Mouse (Mus musculus): Measurements from ENCODE around the gene Atxn2.
"Not testable (repeated sequence)": the region's sequence is repeated elsewhere in the genome, so short reads cannot be mapped to it uniquely, and the experiment has no call there.

The Atxn2 gene

DNA sequence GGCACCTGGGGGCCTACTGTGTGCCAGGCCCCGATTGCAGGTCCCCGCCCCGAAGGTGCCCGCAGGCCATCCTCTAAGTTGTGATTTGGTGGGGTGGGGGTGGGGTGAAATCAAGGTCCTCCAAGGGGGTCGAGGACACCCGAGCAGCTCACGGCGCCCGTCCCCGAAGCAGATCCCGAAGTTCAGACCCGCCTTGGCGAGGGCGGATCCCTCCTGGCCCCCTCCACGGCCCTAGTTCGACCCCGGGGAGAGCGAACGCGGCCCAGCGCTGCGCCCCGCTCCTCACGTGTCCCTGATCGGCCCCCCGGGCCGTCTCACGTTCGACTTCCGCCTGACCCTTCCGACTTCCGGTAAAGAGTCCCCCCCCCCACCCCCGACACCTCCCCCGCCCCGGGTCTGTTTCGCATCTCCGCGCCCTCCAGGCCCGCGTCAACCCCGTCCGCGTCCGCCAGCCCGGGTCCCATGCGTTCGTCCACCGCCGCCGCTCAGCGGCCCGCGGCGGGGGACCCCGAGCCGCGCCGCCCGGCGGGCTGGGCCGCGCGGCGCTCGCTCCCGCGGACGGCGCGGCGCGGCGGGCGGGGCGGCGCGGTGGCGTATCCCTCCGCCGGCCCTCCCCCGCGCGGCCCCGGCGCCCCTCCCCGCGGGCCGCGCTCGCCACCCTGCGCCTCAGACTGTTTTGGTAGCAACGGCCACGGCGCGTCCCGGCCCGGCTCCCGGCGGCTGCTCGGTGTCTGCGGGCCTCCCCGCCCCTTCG, at the start of gene Atxn2:
Gene Atxn2 (plus strand): TSS at position 164 of the 754 bp plus-strand sequence.
- in situ Hi-C loops (cut with MboI, MseI), result no loop called here

DNA sequence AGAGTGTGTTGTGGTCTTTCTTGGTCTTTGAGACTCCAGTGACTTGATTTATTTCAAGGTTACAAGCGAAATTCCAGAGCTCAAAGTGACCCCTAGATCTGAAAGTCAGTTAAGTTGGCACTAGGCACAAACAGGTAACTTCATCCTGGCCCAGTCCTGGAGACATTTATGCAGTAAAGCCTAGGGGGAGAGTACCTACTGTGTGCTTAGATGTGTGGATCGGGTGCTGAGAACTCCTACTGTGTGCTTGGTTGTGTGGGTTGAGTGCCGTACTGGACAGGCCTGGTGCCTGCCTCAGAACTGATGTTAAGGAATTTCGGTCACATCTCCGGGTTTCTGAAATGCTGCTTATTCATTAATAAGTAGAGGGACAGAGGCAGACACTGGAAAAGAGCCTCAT, 49.6 kb upstream of the Atxn2 start:
- in situ Hi-C loops (cut with MboI, MseI), result no loop called here

GRCm38 (mm10) chr5:121663456-121663855, 47.7 kb upstream of the Atxn2 start:
- in situ Hi-C loops (cut with MboI, MseI), result no loop called here

GRCm38 (mm10) chr5:121664078-121664477, 47.1 kb upstream of the Atxn2 start:
- in situ Hi-C loops (cut with MboI, MseI), result no loop called here

- in situ Hi-C loops (cut with MboI, MseI), result no loop called here
These were observed 46.2 kb upstream of the Atxn2 start for GRCm38 (mm10) chr5:121664971-121665370.

GRCm38 (mm10) chr5:121667067-121667466, 44.1 kb upstream of the Atxn2 start:
- in situ Hi-C loops (cut with MboI, MseI), result no loop called here

- in situ Hi-C loops (cut with MboI, MseI), result no loop called here
These were observed 42.7 kb upstream of the Atxn2 start for GRCm38 (mm10) chr5:121668411-121668810.

- in situ Hi-C loops (cut with MboI, MseI), result no loop called here
These were observed 40.7 kb upstream of the Atxn2 start for GRCm38 (mm10) chr5:121670412-121670811.

GRCm38 (mm10) chr5:121682250-121682649, 28.9 kb upstream of the Atxn2 start:
- in situ Hi-C loops (cut with MboI, MseI), result no loop called here

DNA sequence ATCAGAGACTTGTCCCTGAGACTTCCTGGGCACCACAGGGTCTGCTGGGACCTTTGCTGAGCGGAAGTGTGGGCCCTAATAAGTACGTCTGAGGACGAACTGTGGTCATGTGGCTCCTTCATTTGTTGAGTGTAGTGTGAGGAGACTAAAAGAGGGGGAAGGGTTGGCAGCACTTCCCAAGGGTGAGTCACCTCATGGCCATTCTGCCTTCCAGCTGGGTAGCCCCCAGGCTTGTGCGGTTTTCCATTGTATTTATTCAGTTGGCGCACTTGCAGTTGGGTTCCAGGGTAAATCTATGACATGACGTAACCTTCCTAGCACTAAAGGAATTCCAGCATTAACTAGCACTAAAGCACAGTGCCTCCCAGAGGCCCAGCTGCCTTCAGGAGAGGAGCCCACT, 25.6 kb upstream of the Atxn2 start:
- in situ Hi-C loops (cut with MboI, MseI), result no loop called here

DNA sequence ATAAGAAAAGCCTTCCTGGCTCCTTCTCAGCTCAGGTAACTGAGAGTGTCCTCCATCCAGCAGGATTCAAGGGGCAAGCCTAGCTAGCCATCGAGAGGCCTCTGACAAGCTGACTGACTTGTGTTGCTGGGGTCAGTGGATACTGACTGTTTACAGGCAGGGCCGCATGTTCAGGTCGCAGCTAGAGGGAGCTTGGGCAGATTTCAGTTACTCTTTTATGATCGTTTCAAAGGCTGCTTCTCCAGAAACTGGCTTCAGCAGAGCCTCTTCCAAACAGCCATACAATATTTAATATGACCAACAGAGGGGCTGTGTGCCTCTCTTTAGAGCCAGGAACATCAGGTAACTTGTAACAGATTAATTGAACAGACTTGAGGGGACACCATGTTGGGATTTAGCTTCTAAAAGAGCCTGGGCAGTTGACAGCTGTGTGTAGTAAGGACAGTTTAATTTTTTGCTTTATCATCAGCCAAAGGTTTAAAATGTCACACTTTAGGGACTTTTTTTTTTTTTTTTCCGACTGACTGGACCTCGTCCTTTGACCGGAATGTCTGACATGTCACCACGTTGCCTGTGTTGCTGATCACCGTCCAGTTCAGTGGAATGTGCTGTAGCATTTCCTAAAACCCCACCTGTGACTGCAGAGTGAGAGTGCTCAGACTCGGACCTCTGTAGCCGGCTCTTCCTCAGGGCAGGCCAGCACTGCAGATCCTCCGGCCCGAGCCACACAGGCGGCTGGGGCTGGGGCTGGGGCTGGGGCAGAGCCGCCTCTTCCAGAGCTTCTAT, 24.8 kb upstream of the Atxn2 start:
- in situ Hi-C loops (cut with MboI, MseI), result no loop called here

GRCm38 (mm10) chr5:121690482-121691211, 20.5 kb upstream of the Atxn2 start:
- in situ Hi-C loops (cut with MboI, MseI), result no loop called here

GRCm38 (mm10) chr5:121691436-121691835, 19.7 kb upstream of the Atxn2 start:
- in situ Hi-C loops (cut with MboI, MseI), result not testable (repeated sequence)

DNA sequence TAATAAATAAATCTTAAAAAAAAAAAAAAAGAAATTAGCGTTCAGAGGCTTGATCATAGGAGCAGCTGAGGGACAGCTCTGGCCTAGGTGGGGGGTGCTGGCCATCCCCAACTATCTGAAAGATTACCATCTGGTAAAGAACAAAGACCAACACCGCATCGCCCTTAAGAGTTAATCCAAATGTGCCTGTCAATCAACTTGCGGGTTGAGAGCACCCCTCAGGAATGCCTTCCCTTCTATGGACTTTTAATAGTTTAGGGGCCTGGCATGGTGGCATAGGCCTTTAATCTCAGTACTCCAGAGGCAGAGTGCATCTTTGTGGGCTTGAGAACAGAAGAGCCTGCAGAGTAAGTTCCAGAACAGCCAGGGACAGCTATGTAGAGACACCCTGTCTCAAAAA, 18.2 kb upstream of the Atxn2 start:
- in situ Hi-C loops (cut with MboI, MseI), result no loop called here

- in situ Hi-C loops (cut with MboI, MseI), result no loop called here
These were observed 14.4 kb upstream of the Atxn2 start for GRCm38 (mm10) chr5:121696761-121697160.

DNA sequence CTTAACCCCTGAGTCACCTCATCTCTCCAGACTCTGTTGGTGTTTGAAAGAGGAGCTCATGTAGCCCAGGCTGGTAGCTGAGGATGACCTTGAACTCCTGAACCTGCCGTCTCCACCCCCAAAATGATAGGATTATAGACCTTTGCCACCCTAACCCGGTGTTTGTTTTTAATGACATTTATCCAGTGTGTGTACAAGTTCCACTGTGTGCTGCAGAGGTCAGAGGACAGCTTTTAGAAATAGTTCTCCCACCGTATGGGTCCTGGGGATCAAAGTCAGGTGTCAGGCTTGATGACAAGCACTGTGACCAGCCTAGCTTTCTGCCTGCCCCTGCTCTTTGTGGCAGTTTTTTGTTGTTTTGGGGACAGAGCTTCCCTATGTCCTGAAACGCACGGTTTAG, 11.2 kb upstream of the Atxn2 start:
- in situ Hi-C loops (cut with MboI, MseI), result no loop called here

GRCm38 (mm10) chr5:121700496-121700895, 10.6 kb upstream of the Atxn2 start:
- in situ Hi-C loops (cut with MboI, MseI), result no loop called here

DNA sequence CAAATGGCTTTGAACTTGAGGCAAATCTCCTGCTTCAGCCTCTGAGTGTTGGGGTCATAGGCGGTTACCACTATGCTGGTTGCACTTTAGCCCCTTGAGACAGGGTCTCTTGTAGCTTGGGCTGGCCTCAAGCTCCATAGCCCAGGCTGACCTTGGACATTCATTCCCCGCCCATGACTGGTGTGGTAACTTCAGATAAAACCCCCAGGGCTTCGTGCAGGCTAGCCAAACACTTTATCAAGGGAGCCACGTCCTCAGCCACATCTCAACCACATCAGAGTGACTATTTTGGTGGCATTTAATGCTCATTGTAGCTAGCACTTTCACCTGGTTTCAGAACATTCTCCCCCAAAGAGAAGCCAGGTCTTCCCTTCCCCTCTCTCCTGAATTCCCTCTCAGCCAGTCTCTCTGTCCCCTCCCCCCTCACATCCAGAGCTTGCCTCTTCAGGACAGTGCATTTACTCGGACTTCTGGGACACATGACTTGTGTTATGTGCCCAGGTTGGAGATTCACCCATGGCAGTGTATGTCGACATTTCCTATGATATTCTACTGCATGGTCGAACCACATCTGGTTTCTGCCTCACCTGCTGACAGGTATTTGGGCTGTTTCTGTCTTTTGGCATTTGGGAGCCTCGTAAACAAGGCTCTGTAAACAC, 9.9 kb upstream of the Atxn2 start:
- in situ Hi-C loops (cut with MboI, MseI), result no loop called here

DNA sequence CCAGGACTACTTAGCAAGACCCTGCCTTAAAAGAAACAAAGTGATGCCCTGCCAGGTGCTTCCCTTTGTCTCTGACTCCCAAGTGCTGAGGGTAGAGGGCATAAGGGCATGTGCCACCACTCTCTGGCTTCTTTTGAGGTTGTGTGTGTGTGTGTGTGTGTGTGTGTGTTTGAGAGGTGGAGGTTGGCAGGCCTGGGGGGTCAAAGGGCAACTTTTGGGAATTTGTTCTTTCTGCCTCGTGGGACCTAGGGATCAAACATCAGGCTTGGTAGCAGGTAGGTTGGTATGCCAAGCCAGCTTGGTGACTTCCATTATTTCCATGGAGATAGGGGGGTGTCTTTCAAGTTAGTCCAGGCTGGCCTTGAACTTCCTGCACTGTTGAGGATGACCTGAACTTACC, 7.8 kb upstream of the Atxn2 start:
- in situ Hi-C loops (cut with MboI, MseI), result no loop called here

GRCm38 (mm10) chr5:121704512-121705248, 6.5 kb upstream of the Atxn2 start:
- in situ Hi-C loops (cut with MboI, MseI), result no loop called here

GRCm38 (mm10) chr5:121710402-121710801, 735 bp upstream of the Atxn2 start:
- in situ Hi-C loops (cut with MboI, MseI), result no loop called here

All from regulatory T cell (primary cell).